Mouse (Mus musculus): ENCODE data around the gene Vmn1r12. TPM values are rescaled to one million over a fixed set of nuclear protein-coding genes. Genes with fewer than 3 reads are reported as not detected.
"Not testable (repeated sequence)": the region's sequence is repeated elsewhere in the genome, so short reads cannot be mapped to it uniquely, and the experiment has no call there.

Vmn1r12 gene
- polyA plus RNA-seq (2016; fragmentation: Nextera tagmentation; extraction: Ambion mirVana) = not detected in 2 replicates

GRCm38 (mm10) chr6:57156619-57157018 lies at the start of gene Vmn1r12:
Gene Vmn1r12 (plus strand): TSS chr6:57156919.
- H3K9ac ChIP-seq = no peak within 1 kb of the TSS
- H3K4me3 ChIP-seq = no peak within 1 kb of the TSS
- H3K9me3 ChIP-seq = no peaks in the 10 kb centered on the region
- no peaks in the 10 kb centered on the region for H3K36me3 ChIP-seq
- H3K27me3 ChIP-seq = no peaks in the 10 kb centered on the region
- no peak within 1 kb of the TSS for H3K27ac ChIP-seq
- WGBS = 79% methylated on average over 2 of the region's 2 CpGs
- no peak within 1 kb of the TSS for H3K4me2 ChIP-seq (replicated peaks)
- ATAC-seq (ENCODE audit: insufficient number of reproducible peaks, insufficient read depth, low FRiP score, low TSS enrichment) = no peak
- no peaks in the 10 kb centered on the region for H3K4me1 ChIP-seq

- Histone ChIP-seq H3K27ac (no peak within 1 kb of the TSS), H3K4me1 (no peaks in the 10 kb centered on the region), H3K4me2 (replicated peaks) (no peak within 1 kb of the TSS), H3K4me3 (no peak within 1 kb of the TSS), H3K9ac (no peak within 1 kb of the TSS), H3K27me3 (no peaks in the 10 kb centered on the region), H3K36me3 (no peaks in the 10 kb centered on the region), H3K9me3 (no peaks in the 10 kb centered on the region)
- no peak for ATAC-seq (ENCODE audit: insufficient number of reproducible peaks, insufficient read depth, low FRiP score, low TSS enrichment)
- WGBS = 88% methylated on average over 3 of the region's 3 CpGs
Observed at GRCm38 (mm10) chr6:57109154-57109553, 47.6 kb upstream of the Vmn1r12 start, which contains the start of gene Vmn1r10. Gene Vmn1r10 (plus strand): TSS chr6:57109454.

GRCm38 (mm10) chr6:57133155-57133554 lies 23.6 kb upstream of the Vmn1r12 start, which contains the start of gene Vmn1r11:
Gene Vmn1r11 (plus strand): TSS chr6:57133455.
- WGBS = 61% methylated on average over 1 of the region's 1 CpGs

GRCm38 (mm10) chr6:57190016-57190415 lies 33.3 kb downstream of the Vmn1r12 start:
- H3K27ac ChIP-seq; H3K27me3 ChIP-seq; H3K9ac ChIP-seq; ATAC-seq (ENCODE audit: insufficient number of reproducible peaks, insufficient read depth, low FRiP score, low TSS enrichment); H3K9me3 ChIP-seq; H3K4me1 ChIP-seq; H3K36me3 ChIP-seq; H3K4me3 ChIP-seq; H3K4me2 ChIP-seq (replicated peaks): not testable (repeated sequence)
- 43% methylated on average over 3 of the region's 3 CpGs for WGBS

More at GRCm38 (mm10) chr6:57133155-57133554, 23.6 kb upstream of the Vmn1r12 start, which contains the start of gene Vmn1r11:
- Histone ChIP-seq H3K4me1 (no peaks in the 10 kb centered on the region), H3K36me3 (no peaks in the 10 kb centered on the region), H3K27ac (no peak within 1 kb of the TSS), H3K27me3 (no peaks in the 10 kb centered on the region), H3K4me3 (no peak within 1 kb of the TSS), H3K4me2 (replicated peaks) (no peak within 1 kb of the TSS), H3K9me3 (no peaks in the 10 kb centered on the region), H3K9ac (no peak within 1 kb of the TSS)
- ATAC-seq (ENCODE audit: insufficient number of reproducible peaks, insufficient read depth, low FRiP score, low TSS enrichment) = no peak

DNA sequence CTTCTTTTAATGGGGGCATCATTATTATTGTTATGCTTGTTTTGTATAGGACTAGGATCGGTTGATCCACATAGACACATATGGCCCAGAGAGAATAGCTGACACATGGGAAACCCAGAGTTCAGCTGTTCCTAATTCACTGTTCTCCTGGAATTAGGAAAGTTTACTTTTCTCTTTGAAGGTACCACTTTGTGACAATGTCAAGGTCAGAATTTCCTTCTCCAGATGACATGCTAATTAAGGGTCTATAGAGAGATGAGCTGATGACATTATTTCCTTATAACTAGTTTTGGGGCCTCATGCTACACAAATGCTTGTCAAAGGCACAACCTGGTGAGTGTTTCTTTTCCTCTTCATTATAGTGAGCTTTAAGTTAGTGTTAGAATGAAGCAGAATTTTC lies 46.3 kb downstream of the Vmn1r12 start, which contains the start of gene Vmn1r13:
Gene Vmn1r13 (plus strand): TSS at position 301 of the 400 bp plus-strand sequence.
- not testable (repeated sequence) for H3K4me1 ChIP-seq; H3K27me3 ChIP-seq; H3K27ac ChIP-seq; H3K9ac ChIP-seq; H3K4me3 ChIP-seq; H3K4me2 ChIP-seq (replicated peaks); ATAC-seq (ENCODE audit: insufficient number of reproducible peaks, insufficient read depth, low FRiP score, low TSS enrichment); H3K36me3 ChIP-seq; H3K9me3 ChIP-seq
- WGBS = 68% methylated on average over 1 of the region's 1 CpGs

Other genes with a start within 250 kb of the Vmn1r12 start
- 64.5 and 69.2 TPM in 2 replicates for gene Nt5c3, start 233.0 kb upstream of the Vmn1r12 start, polyA plus RNA-seq (2016; fragmentation: Nextera tagmentation; extraction: Ambion mirVana)
- gene Vmn1r4, start 232.9 kb upstream of the Vmn1r12 start, polyA plus RNA-seq (2016; fragmentation: Nextera tagmentation; extraction: Ambion mirVana) = 0.28 and 0.46 TPM in 2 replicates
- not detected in 2 replicates for gene Vmn1r5, start 186.6 kb upstream of the Vmn1r12 start, polyA plus RNA-seq (2016; fragmentation: Nextera tagmentation; extraction: Ambion mirVana)
- gene Vmn1r6, start 159.7 kb upstream of the Vmn1r12 start, polyA plus RNA-seq (2016; fragmentation: Nextera tagmentation; extraction: Ambion mirVana) = not detected in 2 replicates
- gene Vmn1r7, start 131.6 kb upstream of the Vmn1r12 start, polyA plus RNA-seq (2016; fragmentation: Nextera tagmentation; extraction: Ambion mirVana) = not detected in 2 replicates
- gene Vmn1r8, start 124.6 kb upstream of the Vmn1r12 start, polyA plus RNA-seq (2016; fragmentation: Nextera tagmentation; extraction: Ambion mirVana) = not detected in 2 replicates
- gene Vmn1r9, start 90.1 kb upstream of the Vmn1r12 start, polyA plus RNA-seq (2016; fragmentation: Nextera tagmentation; extraction: Ambion mirVana) = not detected in 2 replicates
- gene Vmn1r10, start 47.5 kb upstream of the Vmn1r12 start, polyA plus RNA-seq (2016; fragmentation: Nextera tagmentation; extraction: Ambion mirVana) = not detected in 2 replicates
- gene Vmn1r11, start 23.5 kb upstream of the Vmn1r12 start, polyA plus RNA-seq (2016; fragmentation: Nextera tagmentation; extraction: Ambion mirVana) = not detected in 2 replicates
- not detected in 2 replicates for gene Vmn1r13, start 46.4 kb downstream of the Vmn1r12 start, polyA plus RNA-seq (2016; fragmentation: Nextera tagmentation; extraction: Ambion mirVana)
- gene Vmn1r14, start 74.8 kb downstream of the Vmn1r12 start, polyA plus RNA-seq (2016; fragmentation: Nextera tagmentation; extraction: Ambion mirVana) = not detected in 2 replicates
- not detected in 2 replicates for gene Vmn1r15, start 101.0 kb downstream of the Vmn1r12 start, polyA plus RNA-seq (2016; fragmentation: Nextera tagmentation; extraction: Ambion mirVana)
- gene Vmn1r16, start 172.6 kb downstream of the Vmn1r12 start, polyA plus RNA-seq (2016; fragmentation: Nextera tagmentation; extraction: Ambion mirVana) = not detected in 2 replicates
- not detected in 2 replicates for gene Vmn1r17, start 206.8 kb downstream of the Vmn1r12 start, polyA plus RNA-seq (2016; fragmentation: Nextera tagmentation; extraction: Ambion mirVana)
- gene Vmn1r18, start 238.9 kb downstream of the Vmn1r12 start, polyA plus RNA-seq (2016; fragmentation: Nextera tagmentation; extraction: Ambion mirVana) = not detected in 2 replicates
- gene Vmn1r19, start 246.9 kb downstream of the Vmn1r12 start, polyA plus RNA-seq (2016; fragmentation: Nextera tagmentation; extraction: Ambion mirVana) = not detected in 2 replicates

All from embryonic facial prominence, embryonic 12.5 days (tissue).